In the genomic region with DNA sequence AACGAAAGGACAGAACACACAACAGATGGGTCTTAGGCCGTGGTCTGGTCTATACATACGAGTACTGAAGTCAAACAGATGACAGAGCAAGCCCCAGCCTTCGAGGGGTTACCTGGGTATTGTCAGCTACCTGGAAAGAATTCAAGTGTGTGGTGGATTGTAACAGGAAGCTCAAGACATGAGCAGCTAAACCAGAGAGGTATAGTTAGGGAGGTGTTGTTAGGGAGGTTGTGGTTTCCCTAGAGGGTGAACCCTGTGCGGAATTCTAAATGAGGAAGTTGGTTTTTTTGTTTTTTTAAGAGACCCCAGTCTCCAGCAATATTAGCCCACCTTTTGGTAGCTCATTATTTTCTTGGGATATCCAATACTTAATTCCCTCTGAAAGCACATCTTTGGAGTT, we compare ENCODE assay signal across 36 mouse cellular contexts. TPM values are rescaled to one million over a fixed set of nuclear protein-coding genes. Genes with fewer than 3 reads are reported as not detected.
DNase-seq lines count a peak whose midpoint lies in the region; ATAC-seq and TF ChIP-seq lines count a peak whose summit lies in the region.
"Had no signal": no experiment of that assay in that cellular context is flagged by ENCODE, and none has a peak within 500 bp of the region (broad histone marks: within the 10 kb centered on the region; RNA-seq: fewer than 3 reads in every experiment).

No protein-coding gene starts in this region.

- H3K4me1 ChIP-seq in hindbrain, embryonic 10.5 days (replicated peaks), result peaks cover 23% of the 10 kb centered on the region; the same call in 1 of the 2 replicates
- H3K4me1 ChIP-seq in hindbrain, postnatal 0 days (ENCODE audit: insufficient read depth, low read length), result no peaks in the 10 kb centered on the region
- peaks cover 2% of the 10 kb centered on the region; the same call in 1 of the 2 replicates for H3K4me1 ChIP-seq in embryonic facial prominence, embryonic 14.5 days (ENCODE audit: control insufficient read depth, insufficient read depth, low read length)
- peaks cover 31% of the 10 kb centered on the region for H3K4me1 ChIP-seq in limb, embryonic 13.5 days
- H3K4me1 ChIP-seq in midbrain, embryonic 14.5 days (ENCODE audit: control insufficient read depth, insufficient read depth, low read length), result no peaks in the 10 kb centered on the region
- H3K4me1 ChIP-seq: heart, embryonic 12.5 days; intestine, embryonic 15.5 days; liver, embryonic 13.5 days had no signal

- TF ChIP-seq CTCF in hindbrain, postnatal 0 days (IDR thresholded peaks at IDR 0.05; ENCODE audit: low read depth), result no peak

- no peak for ATAC-seq in hindbrain, postnatal 0 days
- 0 out of 2 replicates have a peak, but pooled peaks have one; percentile 55 for ATAC-seq in embryonic facial prominence, embryonic 14.5 days (ENCODE audit: low read depth)
- no peak for ATAC-seq in limb, embryonic 13.5 days (ENCODE audit: low FRiP score, low read depth)
- no peak for ATAC-seq in midbrain, embryonic 14.5 days (ENCODE audit: low FRiP score, low TSS enrichment)
- ATAC-seq: activated CD4-positive, CD25-positive, alpha-beta regulatory T cell, adult 4 months; forebrain, embryonic 13.5 days; intestine, embryonic 15.5 days had no signal

- no peak overlapping the region for H3K4me2 ChIP-seq in hindbrain, postnatal 0 days (ENCODE audit: low read depth, low read length)
- no peak overlapping the region for H3K4me2 ChIP-seq in embryonic facial prominence, embryonic 14.5 days (ENCODE audit: low read depth, low read length)
- H3K4me2 ChIP-seq in limb, embryonic 13.5 days (replicated peaks), result no peak overlapping the region
- H3K4me2 ChIP-seq in midbrain, embryonic 14.5 days (ENCODE audit: low read length), result no peak overlapping the region
- H3K4me2 ChIP-seq: forebrain, embryonic 13.5 days; heart, embryonic 12.5 days; hindbrain, embryonic 14.5 days; intestine, embryonic 15.5 days; liver, embryonic 13.5 days; neural tube, embryonic 15.5 days had no signal

- H3K4me3 ChIP-seq in hindbrain, embryonic 10.5 days, result no peak overlapping the region
- H3K4me3 ChIP-seq in hindbrain, postnatal 0 days (ENCODE audit: low read length), result no peak overlapping the region
- H3K4me3 ChIP-seq in embryonic facial prominence, embryonic 14.5 days (ENCODE audit: low read depth, low read length), result no peak overlapping the region
- H3K4me3 ChIP-seq in limb, embryonic 13.5 days, result no peak overlapping the region
- no peak overlapping the region for H3K4me3 ChIP-seq in midbrain, embryonic 14.5 days (replicated peaks; ENCODE audit: low read depth, low read length)
- H3K4me3 ChIP-seq: forebrain, embryonic 13.5 days; heart, embryonic 12.5 days; intestine, embryonic 15.5 days; liver, embryonic 13.5 days; neural tube, embryonic 15.5 days had no signal

- H3K36me3 ChIP-seq in hindbrain, embryonic 10.5 days, result no peaks in the 10 kb centered on the region
- no peaks in the 10 kb centered on the region for H3K36me3 ChIP-seq in hindbrain, postnatal 0 days (ENCODE audit: insufficient read depth, low read length)
- no peaks in the 10 kb centered on the region for H3K36me3 ChIP-seq in embryonic facial prominence, embryonic 14.5 days (ENCODE audit: control insufficient read depth, insufficient read depth, low read length)
- H3K36me3 ChIP-seq in limb, embryonic 13.5 days, result no peaks in the 10 kb centered on the region
- H3K36me3 ChIP-seq in midbrain, embryonic 14.5 days (ENCODE audit: control insufficient read depth, insufficient read depth, low read length), result no peaks in the 10 kb centered on the region
- H3K36me3 ChIP-seq: G1E; heart, embryonic 12.5 days; intestine, embryonic 15.5 days; liver, embryonic 13.5 days; neural tube, embryonic 15.5 days had no signal

- no peaks in the 10 kb centered on the region for H3K9me3 ChIP-seq in hindbrain, embryonic 10.5 days
- H3K9me3 ChIP-seq in hindbrain, postnatal 0 days (ENCODE audit: low read length), result no peaks in the 10 kb centered on the region
- H3K9me3 ChIP-seq in embryonic facial prominence, embryonic 14.5 days (ENCODE audit: control insufficient read depth, low read length), result no peaks in the 10 kb centered on the region
- no peaks in the 10 kb centered on the region for H3K9me3 ChIP-seq in limb, embryonic 13.5 days
- no peaks in the 10 kb centered on the region for H3K9me3 ChIP-seq in midbrain, embryonic 14.5 days (ENCODE audit: control insufficient read depth, low read length)
- H3K9me3 ChIP-seq: forebrain, embryonic 13.5 days; G1E; heart, embryonic 12.5 days; intestine, embryonic 15.5 days; liver, embryonic 13.5 days; neural tube, embryonic 15.5 days had no signal

- H3K27me3 ChIP-seq in hindbrain, embryonic 10.5 days (ENCODE audit: insufficient read depth, poor library complexity, severe bottlenecking), result no peaks in the 10 kb centered on the region
- no peaks in the 10 kb centered on the region for H3K27me3 ChIP-seq in hindbrain, postnatal 0 days (ENCODE audit: insufficient read depth, low read length)
- H3K27me3 ChIP-seq in embryonic facial prominence, embryonic 14.5 days (replicated peaks; ENCODE audit: control insufficient read depth, insufficient read depth, low read length), result no peaks in the 10 kb centered on the region
- no peaks in the 10 kb centered on the region for H3K27me3 ChIP-seq in limb, embryonic 13.5 days
- no peaks in the 10 kb centered on the region for H3K27me3 ChIP-seq in midbrain, embryonic 14.5 days (ENCODE audit: control insufficient read depth, insufficient read depth, low read length)
- H3K27me3 ChIP-seq: CH12.LX; forebrain, embryonic 13.5 days; heart, embryonic 12.5 days; intestine, embryonic 15.5 days; liver, embryonic 13.5 days; neural tube, embryonic 15.5 days had no signal

- 90% methylated on average over 5 of the region's 5 CpGs for WGBS in hindbrain, embryonic 10.5 days
- WGBS in hindbrain, postnatal 0 days, result 88% methylated on average over 5 of the region's 5 CpGs
- 64% methylated on average over 5 of the region's 5 CpGs for WGBS in embryonic facial prominence, embryonic 14.5 days
- 63% methylated on average over 5 of the region's 5 CpGs for WGBS in limb, embryonic 13.5 days
- 87% methylated on average over 5 of the region's 5 CpGs for WGBS in midbrain, embryonic 14.5 days

- H3K9ac ChIP-seq in hindbrain, postnatal 0 days (replicated peaks; ENCODE audit: low read length), result no peak overlapping the region
- no peak overlapping the region for H3K9ac ChIP-seq in embryonic facial prominence, embryonic 14.5 days (ENCODE audit: low read depth, low read length)
- no peak overlapping the region for H3K9ac ChIP-seq in limb, embryonic 13.5 days
- no peak overlapping the region for H3K9ac ChIP-seq in midbrain, embryonic 14.5 days (replicated peaks; ENCODE audit: low read length)
- H3K9ac ChIP-seq: forebrain, embryonic 13.5 days; heart, embryonic 12.5 days; hindbrain, embryonic 14.5 days; intestine, embryonic 15.5 days; liver, embryonic 13.5 days; neural tube, embryonic 15.5 days had no signal

- peak overlapping the region; percentile 69 for H3K27ac ChIP-seq in hindbrain, embryonic 10.5 days
- H3K27ac ChIP-seq in hindbrain, postnatal 0 days, result no peak overlapping the region
- no peak overlapping the region for H3K27ac ChIP-seq in embryonic facial prominence, embryonic 14.5 days (replicated peaks; ENCODE audit: low read depth, low read length)
- peak overlapping the region; percentile 44; the same call in 1 of the 2 replicates for H3K27ac ChIP-seq in limb, embryonic 13.5 days
- H3K27ac ChIP-seq in midbrain, embryonic 14.5 days (replicated peaks; ENCODE audit: low read depth, low read length), result no peak overlapping the region
- H3K27ac ChIP-seq: forebrain, embryonic 13.5 days; hindbrain, embryonic 14.5 days; intestine, embryonic 15.5 days; kidney, postnatal 0 days; liver, embryonic 13.5 days; neural tube, embryonic 15.5 days; stomach, postnatal 0 days had no signal

- no peak for DNase-seq in hindbrain, embryonic 10.5 days (ENCODE audit: low spot score)
- DNase-seq in hindbrain, postnatal 0 days (ENCODE audit: low spot score), result no peak
- DNase-seq in MEL-GATA-1-ER (ENCODE audit: extremely low read depth, low read depth), result peak; percentile 26
- no peak for DNase-seq in embryonic facial prominence, embryonic 14.5 days (ENCODE audit: low spot score)
- DNase-seq in ovary, postnatal 36 days (ENCODE audit: low spot score), result no peak
- DNase-seq in midbrain, embryonic 14.5 days, result no peak
- DNase-seq in right cerebral cortex, postnatal 10 days (ENCODE audit: low spot score in 2 of 2), result no peak
- DNase-seq: adrenal gland, postnatal 10 days; B cell, adult 2 months; cerebellum, adult 18-20 months; cerebellum, postnatal 14 days; gastrocnemius, postnatal 10 days; heart, postnatal 14 days; left cerebral cortex, postnatal 4 days; liver, embryonic 13.5 days; lung, adult 2 months; lung, postnatal 14 days; right cerebral cortex, postnatal 14 days; thymus, adult 2 months; thymus, postnatal 4 days had no signal

RNA-seq across cellular contexts. Expression of gene Cpa5, which starts 5.1 kb away (rescaled TPM):
- 0.08 and 0.44 TPM in 2 replicates for polyA plus RNA-seq in hindbrain, embryonic 10.5 days (2016; fragmentation: Nextera tagmentation; extraction: Ambion mirVana)
- not detected in 2 replicates for total RNA-seq in hindbrain, postnatal 0 days (2014; rRNA removed)
- polyA plus RNA-seq in hindbrain, postnatal 0 days (2015; fragmentation: Nextera tagmentation; extraction: Ambion mirVana), result 0.14 TPM in 1 of 2 replicates, not detected in the other
- 0.92 and 1.3 TPM in 2 replicates for polyA plus RNA-seq in embryonic facial prominence, embryonic 14.5 days (2014; fragmentation: Nextera tagmentation; extraction: Ambion mirVana)
- 0.33 and 0.79 TPM in 2 replicates for polyA plus RNA-seq in limb, embryonic 13.5 days (2015; fragmentation: Nextera tagmentation; extraction: Ambion mirVana)
- 0.18 TPM in 1 of 2 replicates, not detected in the other for polyA plus RNA-seq in midbrain, embryonic 14.5 days (2014; fragmentation: Nextera tagmentation; extraction: Ambion mirVana)
- total RNA-seq: adrenal gland, postnatal 10 days; CH12.LX; G1E; heart, postnatal 14 days; layer of hippocampus, postnatal 10 days; left cerebral cortex, adult 8-10 months; left cerebral cortex, postnatal 4 days; megakaryocyte, adult 5-6 weeks; midbrain, postnatal 0 days had no signal
- polyA plus RNA-seq: activated CD4-positive, CD25-positive, alpha-beta regulatory T cell, adult 4 months; G1E; large intestine, adult 2 months; liver, embryonic 13.5 days; lung, adult 2 months; midbrain, postnatal 0 days; neural tube, embryonic 15.5 days; thymus, adult 2 months had no signal

RNA-seq across cellular contexts. Expression of gene Cpa1, which starts 33.3 kb away (rescaled TPM):
- 0.14 and 0.16 TPM in 2 replicates for polyA plus RNA-seq in hindbrain, embryonic 10.5 days (2016; fragmentation: Nextera tagmentation; extraction: Ambion mirVana)
- total RNA-seq in hindbrain, postnatal 0 days (2014; rRNA removed), result 0.68 and 0.84 TPM in 2 replicates
- 0.40 and 0.68 TPM in 2 replicates for polyA plus RNA-seq in hindbrain, postnatal 0 days (2015; fragmentation: Nextera tagmentation; extraction: Ambion mirVana)
- 1.3 and 1.7 TPM in 2 replicates for polyA plus RNA-seq in embryonic facial prominence, embryonic 14.5 days (2014; fragmentation: Nextera tagmentation; extraction: Ambion mirVana)
- polyA plus RNA-seq in limb, embryonic 13.5 days (2015; fragmentation: Nextera tagmentation; extraction: Ambion mirVana), result 0.88 and 1.0 TPM in 2 replicates
- 0.50 and 0.61 TPM in 2 replicates for polyA plus RNA-seq in midbrain, embryonic 14.5 days (2014; fragmentation: Nextera tagmentation; extraction: Ambion mirVana)
- total RNA-seq: CH12.LX; G1E; layer of hippocampus, postnatal 10 days; left cerebral cortex, adult 8-10 months; left cerebral cortex, postnatal 4 days; megakaryocyte, adult 5-6 weeks had no signal
- polyA plus RNA-seq: activated CD4-positive, CD25-positive, alpha-beta regulatory T cell, adult 4 months; G1E; thymus, adult 2 months had no signal

RNA-seq across cellular contexts. Expression of gene Cpa4, which starts 37.5 kb away (rescaled TPM):
- polyA plus RNA-seq in hindbrain, embryonic 10.5 days (2016; fragmentation: Nextera tagmentation; extraction: Ambion mirVana), result 1.4 and 2.5 TPM in 2 replicates
- 0.11 and 0.16 TPM in 2 replicates for total RNA-seq in hindbrain, postnatal 0 days (2014; rRNA removed)
- 0.45 and 0.53 TPM in 2 replicates for polyA plus RNA-seq in hindbrain, postnatal 0 days (2015; fragmentation: Nextera tagmentation; extraction: Ambion mirVana)
- 3.0 and 3.4 TPM in 2 replicates for polyA plus RNA-seq in embryonic facial prominence, embryonic 14.5 days (2014; fragmentation: Nextera tagmentation; extraction: Ambion mirVana)
- 2.3 and 2.7 TPM in 2 replicates for polyA plus RNA-seq in limb, embryonic 13.5 days (2015; fragmentation: Nextera tagmentation; extraction: Ambion mirVana)
- polyA plus RNA-seq in midbrain, embryonic 14.5 days (2014; fragmentation: Nextera tagmentation; extraction: Ambion mirVana), result 0.98 and 1.2 TPM in 2 replicates
- total RNA-seq: CH12.LX; heart, postnatal 14 days; layer of hippocampus, postnatal 10 days; megakaryocyte, adult 5-6 weeks had no signal
- polyA plus RNA-seq: G1E; large intestine, adult 2 months had no signal

Comparison
In these comparisons a context has a peak if more than half of its experiments do, and no peak if none do; other contexts are left out.
1. H3K27ac ChIP-seq: peak in hindbrain, embryonic 10.5 days (single experiment) and limb, embryonic 13.5 days (single experiment); none in hindbrain, postnatal 0 days (single experiment), embryonic facial prominence, embryonic 14.5 days (single experiment) and midbrain, embryonic 14.5 days (single experiment).